Mouse (Mus musculus) MN1 (cell line): ENCODE data around the gene Tmigd3.

Experiments
- DNase-seq: peaks from one replicate; pipeline ENCODE4 v3.0.0-alpha.2; 2016; ENCODE audit warnings: low spot score

Gene Tmigd3

DNA sequence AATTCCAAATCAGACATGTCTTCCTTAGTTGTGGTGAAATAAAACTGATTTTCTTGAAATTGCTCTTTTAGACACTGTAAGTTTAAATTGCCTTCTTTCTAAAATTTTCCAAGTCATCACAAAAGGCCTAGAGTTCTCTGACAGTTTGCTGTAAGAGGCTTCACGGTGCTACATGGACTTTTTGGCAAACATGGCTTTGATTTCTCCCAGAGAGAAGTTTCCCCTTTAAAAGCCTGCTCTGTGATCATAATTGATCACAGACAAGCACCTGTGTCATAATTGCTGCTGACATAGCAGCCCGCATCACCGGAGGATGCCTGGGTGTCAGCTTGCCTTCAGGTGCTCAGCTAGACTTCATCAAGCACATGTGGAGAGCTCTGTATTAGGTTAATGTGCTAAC lies at the start of gene Tmigd3, which contains the start of gene Adora3:
Gene Tmigd3, plus strand, starts transcription at position 346 of the 400 bp plus-strand sequence.
Gene Adora3, plus strand, starts transcription at position 301 of the 400 bp plus-strand sequence.
- no peak for DNase-seq

GRCm38 (mm10) chr3:105821504-105821903 lies 49.2 kb upstream of the Tmigd3 start:
- no peak for DNase-seq

DNA sequence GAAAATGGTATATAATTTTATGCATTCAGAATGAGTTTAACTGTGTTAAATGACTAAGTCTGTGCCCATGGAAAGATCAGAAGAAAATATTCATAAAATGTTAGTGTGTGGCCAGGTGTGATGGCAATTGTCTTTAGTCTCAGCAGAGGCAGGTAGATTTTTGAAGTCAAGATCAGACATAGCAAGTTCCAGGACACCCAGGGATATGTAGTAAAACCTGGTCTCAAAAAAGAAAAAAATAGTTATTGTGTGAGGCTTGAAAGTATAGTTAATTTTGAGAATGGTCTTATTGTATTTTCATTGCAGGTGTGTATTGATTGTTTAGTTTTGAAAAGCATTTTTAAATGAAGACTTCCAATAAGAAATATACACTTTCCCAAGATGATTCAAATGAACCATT lies 47.1 kb upstream of the Tmigd3 start:
- DNase-seq: no peak

DNA sequence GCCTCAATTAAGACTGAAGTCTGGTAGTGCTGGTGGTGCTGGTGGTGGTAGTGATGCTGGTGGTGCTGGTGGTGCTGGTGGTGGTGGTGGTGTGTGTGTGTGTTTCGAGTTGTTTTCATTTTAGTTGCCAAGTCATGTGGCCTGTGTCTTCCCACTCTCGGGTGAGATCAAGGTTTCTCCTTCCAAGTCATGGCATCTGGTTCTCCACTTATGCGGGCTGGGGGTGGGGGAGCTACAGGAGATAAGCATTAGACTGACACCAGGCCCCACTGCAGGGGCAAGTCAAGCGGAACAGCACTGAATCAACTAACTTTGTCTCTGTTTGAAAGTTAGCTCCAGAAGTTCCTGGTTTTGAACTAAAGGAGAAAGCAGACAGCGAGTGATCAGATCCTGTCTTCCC lies 46.6 kb upstream of the Tmigd3 start:
- DNase-seq: no peak

- no peak for DNase-seq
These were observed 46.0 kb upstream of the Tmigd3 start for GRCm38 (mm10) chr3:105824704-105825103.

- DNase-seq: peak; percentile 27
These were observed 45.1 kb upstream of the Tmigd3 start for GRCm38 (mm10) chr3:105825501-105826161.

DNA sequence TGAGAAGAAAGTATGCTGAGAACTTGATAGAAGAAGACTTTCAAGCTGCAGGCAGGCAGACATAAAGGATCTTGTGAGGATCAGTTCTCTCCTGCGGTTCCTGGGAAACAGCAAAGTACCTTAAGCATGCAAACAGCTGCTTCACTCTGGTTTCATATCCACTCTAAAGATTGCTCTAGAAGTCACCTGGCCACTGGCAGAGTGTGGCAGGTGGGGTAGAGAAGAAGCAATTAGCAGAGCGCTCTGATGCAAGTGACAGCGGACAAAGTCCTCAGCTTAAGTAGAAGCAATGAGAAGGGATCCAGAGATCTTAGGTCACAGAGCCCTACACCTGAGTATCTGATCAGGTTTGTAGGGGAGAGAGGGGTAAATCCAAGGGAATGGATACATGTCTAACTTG lies 39.1 kb upstream of the Tmigd3 start:
- DNase-seq: no peak

DNA sequence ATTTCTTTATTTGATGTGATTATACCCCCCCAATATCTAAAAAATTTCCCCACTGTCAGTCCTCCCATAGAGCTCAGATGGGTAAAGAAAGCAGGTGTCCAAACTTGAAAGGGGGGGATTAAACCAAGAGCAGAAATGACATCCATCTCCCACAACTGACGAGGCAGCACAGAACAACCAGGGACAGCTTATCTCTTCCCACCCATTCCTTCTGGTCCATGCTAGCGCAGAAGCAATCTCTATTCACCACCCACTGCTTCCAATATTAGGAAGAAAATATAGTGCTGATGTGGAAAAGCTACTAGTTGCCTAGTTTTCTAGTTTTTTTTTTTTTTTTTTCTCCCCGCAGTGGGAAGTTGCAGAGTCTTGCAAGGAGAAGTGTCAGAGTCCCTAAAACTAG lies 34.8 kb upstream of the Tmigd3 start:
- DNase-seq: no peak

- DNase-seq: no peak
These were observed 33.8 kb upstream of the Tmigd3 start for GRCm38 (mm10) chr3:105836883-105837282.

DNA sequence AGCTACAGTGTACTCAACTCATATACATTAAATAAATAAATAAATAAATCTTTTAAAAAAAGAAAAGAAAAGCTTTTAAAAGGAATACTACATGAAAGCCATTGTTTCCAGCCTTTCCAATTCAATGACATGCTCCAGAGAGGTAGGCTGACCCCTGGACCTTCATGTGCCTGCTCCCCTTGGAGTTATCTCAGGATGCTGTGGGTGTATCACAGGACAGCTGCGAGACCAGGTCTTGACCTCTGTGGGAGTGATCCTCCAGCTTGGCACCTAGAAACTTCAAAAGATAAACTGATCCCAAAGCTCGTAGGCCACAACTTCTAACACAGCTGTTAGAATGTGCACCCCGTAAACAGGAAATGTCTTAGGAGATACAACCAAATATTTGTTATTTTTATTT lies 32.0 kb upstream of the Tmigd3 start:
- DNase-seq: no peak

DNA sequence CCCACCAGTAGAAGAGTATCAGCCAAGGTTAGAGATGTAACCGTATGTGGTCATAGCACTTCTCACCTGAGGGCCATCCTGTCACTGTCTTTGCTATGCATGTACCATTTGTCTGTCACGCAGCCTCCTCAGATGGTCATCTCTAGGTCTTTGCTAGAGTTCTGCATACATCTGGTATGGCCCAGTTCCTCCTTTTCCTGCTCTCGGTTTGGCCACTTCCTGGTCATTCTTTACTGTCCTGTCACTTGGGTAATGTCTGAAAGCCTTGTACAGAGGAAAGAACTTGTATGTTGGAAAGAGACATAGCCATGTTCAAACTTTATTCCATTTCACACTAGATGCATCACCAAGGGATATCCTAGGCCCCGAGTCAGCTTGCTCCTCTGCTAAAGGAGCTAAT lies 30.9 kb upstream of the Tmigd3 start:
- no peak for DNase-seq

GRCm38 (mm10) chr3:105846294-105847069 lies 24.2 kb upstream of the Tmigd3 start:
- DNase-seq: no peak

- DNase-seq: no peak
These were observed 16.9 kb upstream of the Tmigd3 start for GRCm38 (mm10) chr3:105853781-105854180.

DNA sequence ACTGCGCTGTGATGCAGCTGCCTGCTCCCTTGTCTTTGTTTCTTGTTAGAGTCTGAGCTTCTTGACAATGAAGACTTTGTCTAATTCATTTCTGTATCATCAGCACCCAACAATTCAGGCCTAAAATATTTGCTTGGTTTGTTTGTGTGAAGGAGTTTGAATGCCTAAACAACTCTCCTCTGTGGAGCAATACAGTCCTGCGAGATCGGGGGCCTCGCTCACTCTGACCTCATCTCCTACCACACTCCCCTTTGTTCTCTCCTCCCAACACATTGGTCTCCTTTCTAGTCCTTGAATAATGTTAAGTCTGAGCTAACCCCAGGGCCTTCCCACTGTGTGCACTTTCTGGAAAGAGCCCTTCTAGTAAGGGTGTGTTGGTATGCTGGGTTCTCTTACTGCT lies 15.9 kb upstream of the Tmigd3 start:
- no peak for DNase-seq

DNA sequence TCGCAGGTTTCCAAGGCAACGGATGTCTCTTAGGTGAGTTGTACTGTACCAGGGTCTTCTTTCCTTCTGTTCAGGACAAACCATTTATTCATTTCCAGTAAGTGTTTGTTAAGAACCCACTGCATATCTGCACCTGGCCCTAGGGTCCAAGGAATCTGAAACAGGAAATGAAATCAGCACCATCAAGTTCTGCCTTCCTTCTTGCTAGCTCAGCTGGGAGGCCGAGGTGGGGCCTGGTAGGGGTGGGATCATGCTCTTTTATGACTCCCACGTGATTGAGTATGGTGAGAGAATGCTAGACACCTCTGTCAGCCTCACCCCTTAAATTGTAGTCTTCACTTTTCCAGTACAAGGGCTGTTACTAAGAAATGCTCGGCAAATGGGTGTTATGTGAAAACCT lies 13.2 kb upstream of the Tmigd3 start:
- no peak for DNase-seq

- DNase-seq: no peak
These were observed 8.8 kb upstream of the Tmigd3 start for GRCm38 (mm10) chr3:105861747-105862366.

DNA sequence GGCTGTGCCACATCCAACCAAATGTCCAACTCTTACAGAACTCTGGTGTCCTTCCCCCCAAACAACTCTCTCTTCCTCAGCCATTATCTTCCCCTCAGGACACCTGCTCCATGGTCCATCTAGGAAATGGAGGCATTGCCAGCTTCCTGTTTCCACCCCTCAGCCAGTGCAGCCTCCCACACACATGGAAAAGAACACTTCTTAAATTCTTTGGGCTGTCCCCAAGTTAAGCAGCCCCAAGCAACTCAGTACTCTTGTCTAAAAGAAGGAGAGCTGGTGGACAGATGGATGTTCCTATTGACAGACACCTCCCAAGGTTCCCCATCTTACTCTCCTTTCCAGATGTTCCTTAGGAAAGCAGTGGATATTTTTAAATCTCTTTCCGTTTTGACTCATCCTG lies 6.6 kb upstream of the Tmigd3 start:
- DNase-seq: no peak

DNA sequence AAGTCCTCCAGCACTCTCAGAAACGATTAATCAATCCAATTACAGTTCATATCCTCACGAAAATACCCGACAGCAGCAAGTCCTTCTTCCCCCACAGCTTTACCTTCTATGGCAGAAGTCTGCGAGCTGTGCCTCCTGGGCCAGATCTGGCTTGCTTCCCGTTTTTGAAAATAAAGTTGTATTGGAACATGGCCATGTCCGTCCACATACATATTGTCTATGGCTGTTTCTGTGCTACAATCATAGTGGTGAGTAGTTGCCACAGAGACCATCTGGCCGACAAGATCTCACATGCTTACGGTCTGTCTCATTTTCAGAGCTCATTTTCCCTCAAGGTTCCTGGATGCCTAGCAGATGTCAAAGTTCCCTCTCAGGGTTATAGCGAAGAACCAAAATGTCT lies 5.6 kb upstream of the Tmigd3 start:
- no peak for DNase-seq

DNA sequence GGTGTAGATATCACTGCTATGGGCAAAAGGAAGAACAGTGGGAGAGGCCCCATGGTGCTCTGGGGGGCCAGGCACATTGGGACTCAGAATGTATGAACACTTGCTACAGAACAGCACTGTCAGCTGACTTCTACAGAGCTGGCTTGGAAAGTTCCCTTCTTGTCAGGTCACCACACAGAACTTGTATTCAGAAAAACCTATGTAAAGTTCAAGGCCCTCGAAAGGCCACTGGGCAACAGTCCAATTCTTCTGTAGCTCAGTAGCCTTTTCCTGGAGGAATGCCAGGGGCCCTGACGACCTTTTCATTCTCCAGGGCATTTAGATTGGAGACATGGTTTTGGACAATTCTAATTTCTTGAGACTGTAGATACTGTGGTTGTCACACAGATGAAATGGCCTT lies 2.6 kb upstream of the Tmigd3 start:
- DNase-seq: peak; percentile 21

- DNase-seq: peak; percentile 17
These were observed 1.3 kb downstream of the Tmigd3 start for GRCm38 (mm10) chr3:105872034-105872433.

DNA sequence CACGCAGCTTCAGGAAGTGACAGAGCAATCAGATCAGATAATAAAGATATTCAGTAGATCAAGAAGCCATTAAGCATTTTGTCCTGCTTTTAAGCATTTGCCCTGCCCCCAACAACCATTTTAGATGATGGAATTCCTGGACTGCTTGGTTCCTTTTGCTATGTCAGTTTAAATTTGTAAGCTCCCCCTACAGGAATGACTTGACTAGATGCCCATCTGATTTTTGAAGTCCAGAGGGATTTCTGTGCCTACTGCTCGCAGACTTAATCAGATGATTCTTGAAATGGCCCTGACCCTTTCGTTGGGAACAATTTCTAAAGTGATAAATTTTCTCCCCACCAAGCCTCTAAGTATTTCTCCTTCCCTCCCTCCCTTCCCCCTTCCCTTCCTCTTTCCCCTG lies 1.9 kb downstream of the Tmigd3 start:
- DNase-seq: peak; percentile 65

DNA sequence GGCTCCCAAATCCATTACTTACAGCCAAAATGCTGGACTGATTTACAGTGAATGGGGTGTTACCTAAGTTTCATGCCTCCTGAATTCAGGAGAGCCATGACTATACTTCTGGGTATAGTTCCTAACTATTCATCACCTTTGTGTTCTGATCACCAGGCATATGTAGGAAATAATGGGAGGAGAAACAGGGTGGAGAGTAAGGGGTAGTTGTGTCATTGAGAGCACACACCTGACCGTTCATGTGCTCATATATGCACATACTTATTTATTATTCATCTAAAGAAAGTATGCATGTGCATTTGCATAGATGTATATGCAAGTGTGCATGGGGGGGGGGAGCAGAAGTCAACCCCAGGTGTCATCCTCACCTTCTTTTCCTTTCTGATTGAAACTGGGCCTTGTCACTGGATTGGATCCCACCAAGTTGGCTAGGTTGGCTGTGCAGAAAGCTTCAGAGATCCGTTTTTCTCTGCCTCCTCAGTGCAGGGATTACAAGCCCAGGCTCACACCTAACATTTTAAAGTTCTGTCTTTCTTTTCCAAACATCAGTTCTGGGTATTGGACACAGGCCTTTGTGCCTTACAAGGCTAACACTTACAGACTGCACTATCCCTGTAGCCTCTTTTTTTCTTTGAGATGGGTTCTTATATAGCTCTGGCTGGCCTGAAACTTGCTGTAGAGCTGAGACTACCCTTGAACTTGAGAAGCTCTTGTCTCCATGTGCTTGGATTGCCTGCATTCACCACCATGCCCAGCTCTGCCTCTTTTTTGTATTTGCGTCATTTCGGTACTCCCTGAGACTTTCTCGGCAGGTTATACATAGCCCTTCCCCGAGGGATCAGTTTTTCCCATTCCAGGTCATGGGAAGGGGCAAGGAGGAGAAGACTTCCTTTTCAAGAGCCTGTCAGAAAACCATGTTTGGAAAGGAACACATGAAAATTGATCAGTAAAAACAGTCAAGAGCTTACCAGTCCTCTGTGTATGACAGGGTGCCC lies 3.0 kb downstream of the Tmigd3 start:
- no peak for DNase-seq
